Mouse (Mus musculus) E14TG2a.4 (cell line): ENCODE data around the gene Rdh16.

ENCODE experiments used
- CTCF ChIP-seq: conservative IDR thresholded peaks from 2 replicates; pipeline ENCODE4 v1.5.1; 2014; ENCODE audit warnings: low read length
- NANOG ChIP-seq: IDR thresholded peaks from 2 replicates; pipeline ENCODE4 v1.6.1; 2014; ENCODE audit warnings: borderline replicate concordance, low read length, mixed read lengths
- POU5F1 ChIP-seq: IDR thresholded peaks from 2 replicates; pipeline ENCODE4 v1.6.1; 2014; ENCODE audit warnings: low read length, borderline replicate concordance

DNA sequence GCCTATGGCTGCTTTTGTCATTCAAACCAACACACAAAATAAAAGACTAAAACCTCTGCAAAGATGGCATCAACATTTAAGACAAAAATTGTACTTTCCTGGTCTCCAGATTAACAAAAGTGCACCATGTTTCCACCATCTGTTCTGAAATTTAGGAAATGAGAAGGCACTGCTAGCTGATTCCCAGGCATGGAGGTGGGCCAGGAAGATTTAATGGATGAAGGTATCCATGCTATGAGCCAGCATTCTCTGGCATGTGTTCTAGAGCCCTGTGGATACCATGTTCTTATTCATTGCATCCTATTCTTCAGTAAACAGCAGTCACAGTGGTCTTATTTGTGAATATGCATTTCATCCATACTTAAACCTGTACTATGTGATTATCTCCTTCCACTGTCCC lies 55.4 kb downstream of the Rdh16 start:
- TF ChIP-seq CTCF (no peak), NANOG (no peak), POU5F1 (no peak)
